Mouse (Mus musculus) embryonic fibroblast, embryonic 13.5 days (primary cell): Measurements from ENCODE around the gene Steap1.

Source experiments
- CTCF ChIP-seq: IDR thresholded peaks from 2 replicates; pipeline ENCODE4 v1.5.1; 2011; ENCODE audit warnings: mild to moderate bottlenecking, control low read depth, low read length, moderate library complexity, borderline replicate concordance; ENCODE audit not compliant: insufficient read depth
- POLR2A ChIP-seq: IDR thresholded peaks from 2 replicates; pipeline ENCODE4 v1.6.1; 2011; ENCODE audit warnings: low read depth, mild to moderate bottlenecking, control low read depth, low read length, moderate library complexity

GRCm38 (mm10) chr5:5787106-5787505, 38.0 kb upstream of the Steap1 start:
- TF ChIP-seq POLR2A (no peak), CTCF (no peak)
